Mouse (Mus musculus): ENCODE results near the gene Nmnat2.

The Nmnat2 gene

DNA sequence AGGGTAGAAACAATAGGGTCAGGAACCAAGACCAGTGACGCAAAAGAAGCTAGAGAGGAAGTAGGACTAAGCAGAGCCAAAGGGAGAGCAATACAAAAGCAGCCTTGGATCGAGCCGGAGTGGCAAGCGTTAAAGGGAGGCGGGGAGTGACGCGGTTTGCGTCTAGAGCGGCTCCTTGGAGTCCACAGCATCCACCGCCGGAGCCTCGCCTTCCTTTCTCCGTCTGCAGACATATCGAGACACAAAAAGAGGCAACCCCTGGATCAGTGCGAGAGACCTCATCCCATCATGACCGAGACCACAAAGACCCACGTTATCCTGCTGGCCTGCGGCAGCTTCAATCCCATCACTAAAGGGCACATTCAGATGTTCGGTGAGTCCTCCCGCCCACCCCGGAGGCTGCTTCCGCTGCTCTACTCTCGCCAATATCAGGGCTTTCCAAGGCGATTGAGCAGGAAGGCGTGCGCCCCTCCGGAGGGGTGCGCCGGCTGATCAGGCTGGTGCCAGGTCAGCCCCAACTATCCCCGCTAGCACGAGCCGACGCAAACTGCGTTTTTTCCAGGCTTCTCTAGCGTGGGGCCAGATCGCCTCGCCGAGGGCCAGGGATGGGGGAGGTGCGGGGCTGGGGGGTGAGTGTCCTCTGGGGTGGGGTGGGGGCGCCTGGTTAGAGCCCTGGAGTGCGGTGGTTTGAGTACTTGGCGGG, at the start of gene Nmnat2:
TSS of gene Nmnat2 (plus strand) at position 173 of the 703 bp plus-strand sequence.
- in situ Hi-C loops (cut with MboI; ENCODE audit: low sequenced_read_pairs), result no loop called here

DNA sequence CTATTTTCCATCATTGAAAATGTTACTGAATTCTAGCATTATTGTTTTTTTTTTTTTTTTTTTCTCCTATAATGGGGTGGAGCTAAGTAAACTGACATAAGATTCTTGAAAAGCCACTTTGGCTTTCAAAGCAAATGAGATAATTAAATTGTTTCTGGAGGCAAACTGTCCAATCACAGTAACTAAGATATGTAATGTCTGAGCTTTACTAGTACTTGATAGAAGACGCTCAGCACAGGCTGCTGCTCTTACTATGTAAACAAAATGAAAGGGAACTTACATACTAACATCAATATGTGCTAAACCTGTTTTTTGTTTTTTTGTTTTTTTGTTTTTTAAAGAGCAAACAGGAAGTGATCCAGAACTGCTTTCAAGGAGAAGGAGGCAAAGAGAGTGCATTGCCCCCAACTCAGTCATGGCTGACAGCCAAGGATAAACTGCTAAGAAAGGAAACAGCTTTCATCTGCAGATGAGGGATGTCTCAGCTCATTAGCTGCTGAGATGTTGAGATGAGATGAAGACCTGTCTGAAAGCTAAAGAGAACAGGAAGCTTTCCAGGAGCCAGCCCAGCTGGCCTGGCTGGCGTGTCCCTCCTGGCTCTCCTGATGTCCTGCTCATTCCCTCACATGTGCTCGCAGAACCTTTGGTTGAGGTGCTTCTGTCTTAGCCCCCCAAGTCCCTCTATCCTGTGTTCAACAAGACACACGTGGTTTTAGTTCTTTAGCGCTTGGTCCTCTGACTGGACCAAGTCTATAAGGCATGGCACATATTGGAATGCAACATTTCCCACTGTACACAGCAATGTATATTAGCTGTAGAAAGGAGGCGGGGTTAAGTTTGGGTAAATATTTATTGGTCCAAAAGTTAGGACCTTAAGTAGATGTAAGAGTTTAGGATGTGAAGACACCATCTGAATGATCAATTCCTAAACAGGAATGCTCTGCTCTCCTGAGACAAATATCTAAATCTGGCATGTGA, 41.0 kb upstream of the Nmnat2 start:
- in situ Hi-C loops (cut with MboI; ENCODE audit: low sequenced_read_pairs), result no loop called here

DNA sequence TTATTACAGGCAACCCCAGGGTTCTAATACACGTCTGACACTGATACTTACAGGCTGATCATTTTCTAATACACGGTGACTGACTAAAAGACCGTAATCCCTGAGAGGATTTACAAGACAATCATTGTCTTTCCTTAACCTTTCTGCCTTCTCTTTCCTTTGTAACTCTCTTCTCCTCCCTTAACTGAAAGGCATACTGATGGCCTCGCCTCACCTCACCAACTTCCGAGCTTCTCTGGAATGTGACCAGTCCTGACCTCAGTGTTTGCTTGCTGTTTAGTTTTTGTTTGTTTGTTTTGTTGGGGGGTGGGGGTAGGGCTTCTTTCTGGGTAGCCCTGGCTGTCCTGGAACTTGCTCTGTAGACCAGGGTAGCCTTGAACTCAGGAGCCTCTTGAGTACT, 39.0 kb upstream of the Nmnat2 start:
- in situ Hi-C loops (cut with MboI; ENCODE audit: low sequenced_read_pairs), result no loop called here

DNA sequence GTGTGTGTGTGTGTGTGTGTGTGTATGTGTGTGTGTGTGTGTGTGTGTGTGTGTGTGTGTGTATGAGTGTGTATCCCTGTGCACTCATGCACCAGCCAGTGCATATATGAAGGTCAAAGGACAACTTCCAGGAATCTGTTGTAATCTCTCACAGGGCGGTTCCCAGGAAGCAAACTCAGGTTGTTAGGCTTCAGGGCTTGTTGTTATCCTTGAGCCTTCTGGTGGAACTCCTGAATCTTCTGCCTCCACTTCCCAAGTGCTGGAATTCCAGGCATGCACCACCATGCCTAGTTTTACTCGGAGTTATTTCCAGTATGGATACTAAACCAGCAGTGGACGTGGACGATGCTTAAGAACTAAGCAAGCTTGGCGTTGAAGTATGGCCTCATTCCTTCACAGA, 37.9 kb upstream of the Nmnat2 start:
- in situ Hi-C loops (cut with MboI; ENCODE audit: low sequenced_read_pairs), result no loop called here

DNA sequence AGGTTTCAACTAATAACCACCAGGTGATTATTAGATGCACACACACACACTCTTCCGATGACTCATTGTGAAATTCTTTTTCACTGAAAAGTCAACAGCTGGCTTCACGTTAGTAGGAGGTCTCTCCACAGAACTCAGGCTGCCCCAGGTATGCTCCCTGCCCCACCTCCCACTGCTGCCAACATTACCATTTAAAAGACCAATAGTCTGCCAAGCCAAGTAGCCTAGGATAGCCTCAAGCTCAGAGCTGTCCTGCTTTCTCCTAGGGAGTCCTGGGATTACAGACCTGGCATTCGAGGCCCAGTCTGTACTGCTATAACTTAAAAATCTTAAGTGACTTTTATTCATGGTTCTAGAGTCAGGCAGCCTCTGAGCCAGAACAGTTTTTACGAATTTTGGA, 37.2 kb upstream of the Nmnat2 start:
- in situ Hi-C loops (cut with MboI; ENCODE audit: low sequenced_read_pairs), result no loop called here

DNA sequence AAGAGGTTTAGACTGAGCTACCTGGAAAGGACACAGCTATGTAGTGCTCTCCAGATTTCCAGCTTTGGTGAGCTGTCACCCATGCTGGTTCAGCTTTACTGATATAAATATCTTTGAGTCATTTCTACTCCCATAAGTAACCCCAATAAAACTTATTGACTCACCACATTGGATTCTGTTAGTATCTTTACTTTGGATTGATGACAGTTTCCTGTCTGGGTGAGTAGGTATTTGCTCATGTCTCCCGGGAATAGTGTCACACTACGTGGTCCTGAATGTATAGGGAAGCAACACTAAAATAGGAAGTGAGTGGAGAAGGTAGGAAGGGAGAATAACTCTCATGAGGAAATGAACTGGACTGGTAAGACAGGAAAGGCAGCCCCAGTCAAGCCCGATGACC, 33.0 kb upstream of the Nmnat2 start:
- in situ Hi-C loops (cut with MboI; ENCODE audit: low sequenced_read_pairs), result no loop called here

DNA sequence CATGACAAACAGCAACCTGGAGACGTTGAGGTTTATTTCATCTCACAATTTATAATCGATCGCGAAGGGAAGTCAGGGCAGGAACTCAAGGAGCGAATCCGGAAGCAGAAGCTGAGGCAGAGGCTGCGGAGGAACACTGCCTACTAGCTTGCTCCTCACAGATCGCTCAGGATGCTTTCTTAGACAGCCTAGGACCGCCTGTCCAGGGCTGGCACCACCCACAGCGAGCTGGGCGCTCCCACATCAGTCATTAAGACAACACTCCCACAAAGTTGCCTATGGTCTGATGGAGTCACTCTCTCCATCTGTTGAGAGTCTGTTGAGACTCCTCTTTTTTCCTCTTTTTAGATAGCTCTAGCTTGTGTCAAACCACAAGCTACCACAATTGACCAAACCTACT, 20.8 kb upstream of the Nmnat2 start:
- in situ Hi-C loops (cut with MboI; ENCODE audit: low sequenced_read_pairs), result no loop called here

DNA sequence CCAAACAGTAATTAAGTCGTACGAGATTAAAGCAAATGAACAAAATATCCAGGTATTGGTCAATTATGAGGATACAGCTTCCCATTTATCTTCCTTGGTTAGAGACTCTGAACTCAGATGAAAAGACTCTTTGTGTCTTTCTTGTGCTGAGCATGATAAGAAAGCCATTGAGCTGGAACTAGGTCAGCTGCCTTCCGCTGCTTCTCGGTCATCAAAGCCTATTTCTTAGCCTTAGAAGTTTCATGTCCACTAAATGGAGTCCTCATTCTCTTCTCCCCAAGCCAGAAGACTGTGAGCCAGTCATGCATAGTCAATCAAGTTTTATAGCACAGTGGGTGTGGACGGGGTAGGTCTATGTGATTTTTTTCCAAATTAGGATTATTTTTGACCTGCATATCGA, 19.3 kb upstream of the Nmnat2 start:
- in situ Hi-C loops (cut with MboI; ENCODE audit: low sequenced_read_pairs), result no loop called here

DNA sequence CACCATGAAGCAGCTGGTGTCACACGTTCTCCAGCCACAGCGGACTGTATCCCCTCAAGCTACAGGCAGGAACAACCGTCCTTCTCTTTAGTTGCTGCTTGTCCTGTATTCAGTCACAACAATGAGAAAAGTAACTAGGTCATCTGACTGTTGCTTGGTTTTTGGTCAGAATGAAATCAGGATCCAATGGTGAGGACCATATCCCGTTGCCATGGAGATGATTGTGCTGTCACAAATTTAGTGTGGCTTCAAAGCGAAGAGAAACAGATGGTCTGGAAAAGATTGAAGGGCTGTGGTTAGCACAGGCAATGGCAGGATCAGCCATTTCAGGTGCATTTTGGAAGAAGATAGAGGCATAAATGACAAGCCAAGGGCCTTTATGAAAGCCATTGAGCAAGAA, 18.4 kb upstream of the Nmnat2 start:
- in situ Hi-C loops (cut with MboI; ENCODE audit: low sequenced_read_pairs), result no loop called here

DNA sequence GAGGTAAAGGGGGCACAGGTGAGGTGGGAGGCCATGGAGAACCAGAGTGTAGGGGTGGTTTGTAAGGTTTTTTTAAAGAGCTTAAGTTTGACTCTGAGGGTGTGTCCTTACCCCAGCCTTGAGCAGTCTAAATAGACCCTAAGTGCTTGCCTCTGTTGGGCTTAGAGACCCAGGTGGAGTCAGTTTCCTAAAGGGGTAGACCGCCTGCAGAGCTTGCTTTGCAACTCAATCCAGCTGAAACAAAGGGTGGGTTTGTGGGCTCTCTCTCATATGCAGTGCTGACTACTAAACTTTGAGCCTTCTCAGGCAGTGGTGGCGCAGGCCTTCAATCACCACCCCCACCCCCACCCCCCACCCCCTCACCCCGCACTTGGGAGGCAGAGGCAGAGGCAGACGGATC, 11.8 kb upstream of the Nmnat2 start:
- in situ Hi-C loops (cut with MboI; ENCODE audit: low sequenced_read_pairs), result no loop called here

DNA sequence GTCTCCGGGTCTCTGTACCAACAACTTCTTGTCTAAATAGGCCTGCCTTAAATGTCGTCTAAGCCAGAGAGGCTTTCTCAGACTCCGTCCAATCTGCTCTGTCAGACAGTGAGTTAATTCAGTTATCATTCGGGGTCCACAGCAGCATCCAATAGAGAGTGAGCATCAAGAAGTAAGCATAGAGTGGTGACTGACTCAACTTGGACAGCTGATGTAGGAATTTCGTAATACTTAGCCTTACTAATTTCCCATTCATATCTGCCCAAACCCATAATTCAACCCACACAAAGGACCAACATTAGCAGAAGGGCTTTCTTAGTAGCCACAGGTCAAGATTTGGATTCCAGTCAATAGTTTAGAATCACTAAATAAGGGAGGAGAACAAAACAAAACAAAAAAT, 626 bp upstream of the Nmnat2 start:
- in situ Hi-C loops (cut with MboI; ENCODE audit: low sequenced_read_pairs), result no loop called here

DNA sequence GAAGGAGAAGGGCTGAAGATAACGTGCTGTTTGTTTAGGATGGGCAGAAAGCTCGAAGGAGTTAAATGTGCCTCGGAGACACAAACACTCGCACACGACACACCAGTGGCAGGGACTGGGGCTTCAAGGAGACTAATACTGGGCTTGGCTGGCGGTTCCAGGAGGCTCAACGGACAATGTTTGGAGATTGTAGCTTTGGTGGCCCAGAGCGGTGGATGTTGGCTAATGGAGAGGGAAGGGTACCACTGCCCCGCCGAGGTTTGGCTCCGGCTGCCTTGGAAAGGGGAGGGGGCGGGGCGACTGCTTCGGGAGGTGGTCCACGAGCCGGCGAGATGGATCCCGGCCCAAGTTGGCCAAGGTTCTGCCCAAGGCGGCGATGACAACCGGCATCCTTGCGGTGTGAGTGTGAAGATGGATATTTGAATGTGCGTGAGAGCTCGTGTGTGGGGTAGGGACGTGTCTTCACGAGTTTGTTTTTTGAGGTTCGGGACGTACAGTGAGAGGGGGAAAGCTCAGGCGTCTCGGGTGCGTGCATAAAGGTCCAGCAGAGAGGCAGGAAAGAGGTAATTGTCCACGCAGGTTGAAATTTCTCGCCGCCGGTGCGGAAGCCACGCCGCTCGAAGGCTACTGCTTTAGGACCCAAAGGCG, 895 bp downstream of the Nmnat2 start:
- in situ Hi-C loops (cut with MboI; ENCODE audit: low sequenced_read_pairs), result no loop called here

DNA sequence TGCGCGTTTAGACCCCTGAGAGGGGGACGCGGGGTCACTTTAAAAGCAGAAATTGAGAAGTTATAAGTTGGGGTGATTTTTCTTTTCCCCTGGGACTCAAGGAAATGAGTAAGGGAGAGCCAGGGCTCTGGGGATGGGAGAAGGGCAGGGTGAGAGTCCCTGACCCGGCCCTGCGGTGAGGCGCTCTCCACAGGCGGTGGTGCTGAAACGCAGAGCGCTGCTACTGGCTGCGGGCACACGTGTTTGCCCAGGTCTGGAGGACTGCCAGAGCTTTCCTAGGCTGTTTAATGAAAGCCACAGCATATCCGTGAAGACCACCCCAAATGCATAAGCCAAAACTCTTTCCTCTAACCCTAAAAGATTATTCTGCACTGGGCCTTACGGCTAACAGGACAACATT, 1.4 kb downstream of the Nmnat2 start:
- in situ Hi-C loops (cut with MboI; ENCODE audit: low sequenced_read_pairs), result no loop called here

DNA sequence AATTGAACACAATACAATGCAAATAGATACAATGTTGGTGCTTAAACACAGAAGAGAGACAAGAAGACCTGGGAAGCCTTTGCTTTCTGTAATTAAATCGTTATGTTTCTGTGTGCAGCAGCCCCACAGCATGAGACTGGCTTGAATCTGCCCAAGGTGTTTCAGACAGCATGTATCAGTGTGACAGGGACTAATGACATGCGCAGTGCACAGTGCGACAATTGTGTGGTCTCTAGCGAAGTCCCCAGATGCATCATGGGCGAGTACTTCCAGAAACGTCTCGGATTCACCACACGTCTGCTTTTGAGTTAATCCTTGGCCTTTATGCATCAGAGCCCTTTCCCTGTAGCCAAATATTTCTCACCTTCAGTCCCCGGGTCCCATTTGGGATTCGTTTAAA, 9.6 kb downstream of the Nmnat2 start:
- in situ Hi-C loops (cut with MboI; ENCODE audit: low sequenced_read_pairs), result no loop called here

DNA sequence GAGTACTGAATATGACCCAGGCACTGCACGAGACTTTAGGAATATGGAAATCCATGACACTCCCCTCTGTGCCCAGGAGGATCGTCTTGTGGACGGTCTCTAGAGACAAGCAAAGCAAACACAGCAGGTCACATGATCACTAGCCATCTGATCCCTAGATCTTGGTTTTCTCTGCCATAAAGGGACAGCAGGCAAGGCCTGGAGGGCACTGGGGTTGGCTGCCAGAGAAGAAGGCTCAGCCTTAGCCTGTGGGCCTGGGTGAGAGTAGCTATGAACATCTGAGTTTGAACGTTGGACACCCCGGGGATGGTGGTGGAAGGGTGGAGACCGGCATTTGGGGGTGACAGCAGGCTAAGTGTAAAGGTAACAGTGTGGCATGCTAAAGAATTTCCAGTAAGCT, 11.4 kb downstream of the Nmnat2 start:
- in situ Hi-C loops (cut with MboI; ENCODE audit: low sequenced_read_pairs), result no loop called here

DNA sequence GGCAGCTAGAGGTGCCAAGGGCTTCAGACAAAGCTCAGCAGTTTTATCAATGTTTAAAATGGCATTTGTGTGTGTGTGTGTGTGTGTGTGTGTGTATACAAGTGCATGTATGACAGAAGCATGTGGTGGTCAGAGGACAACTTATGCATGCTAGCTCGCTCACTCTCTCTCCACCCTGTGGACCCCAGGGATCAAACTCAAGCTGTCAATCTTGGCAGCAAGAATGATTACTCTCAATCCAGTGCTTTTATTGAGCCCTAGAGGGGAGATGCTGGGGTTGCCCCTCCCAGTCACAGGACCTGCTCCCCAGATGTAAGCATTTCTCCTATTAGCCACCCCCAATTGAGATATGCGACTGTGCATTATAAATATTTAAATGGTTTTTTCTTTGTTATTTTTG, 11.9 kb downstream of the Nmnat2 start:
- in situ Hi-C loops (cut with MboI; ENCODE audit: low sequenced_read_pairs), result no loop called here

DNA sequence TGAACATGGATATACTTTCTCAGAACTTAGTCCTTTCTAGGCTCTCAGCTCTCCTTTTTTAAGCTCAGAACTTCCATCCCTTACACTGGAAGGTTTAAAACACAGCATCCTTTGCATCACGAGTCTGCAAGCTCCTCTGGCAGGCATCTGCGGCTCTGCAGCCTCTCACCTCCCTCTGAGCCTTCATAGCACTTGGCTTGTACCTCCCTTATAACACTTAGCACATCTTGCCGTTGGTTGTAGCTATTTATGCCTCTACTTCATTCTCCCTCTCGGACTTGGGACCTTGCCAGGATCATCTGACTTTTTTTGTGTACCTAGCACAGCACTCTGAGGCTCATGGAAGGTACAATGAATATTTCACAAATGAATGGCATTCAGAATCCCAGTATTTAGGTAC, 14.3 kb downstream of the Nmnat2 start:
- in situ Hi-C loops (cut with MboI; ENCODE audit: low sequenced_read_pairs), result no loop called here

DNA sequence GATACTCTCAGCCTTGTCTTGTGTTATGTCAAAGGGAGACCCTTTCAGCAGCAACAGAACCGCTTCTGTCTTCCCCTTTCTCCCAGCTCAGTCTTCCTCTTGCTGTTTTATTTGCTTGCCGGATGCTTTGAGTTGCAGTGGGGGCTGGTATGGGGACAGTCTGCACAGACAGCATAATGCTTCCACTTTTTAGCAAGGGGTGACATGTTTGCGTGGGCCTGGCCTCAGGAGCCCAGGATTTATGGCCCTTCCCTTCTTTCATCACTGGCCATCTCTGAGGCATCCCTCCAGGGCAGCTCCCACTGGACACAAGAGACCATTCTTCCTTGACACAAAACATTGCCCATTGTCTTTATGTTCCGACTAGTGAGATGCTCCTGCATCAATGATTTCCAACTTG, 18.2 kb downstream of the Nmnat2 start:
- in situ Hi-C loops (cut with MboI; ENCODE audit: low sequenced_read_pairs), result no loop called here

DNA sequence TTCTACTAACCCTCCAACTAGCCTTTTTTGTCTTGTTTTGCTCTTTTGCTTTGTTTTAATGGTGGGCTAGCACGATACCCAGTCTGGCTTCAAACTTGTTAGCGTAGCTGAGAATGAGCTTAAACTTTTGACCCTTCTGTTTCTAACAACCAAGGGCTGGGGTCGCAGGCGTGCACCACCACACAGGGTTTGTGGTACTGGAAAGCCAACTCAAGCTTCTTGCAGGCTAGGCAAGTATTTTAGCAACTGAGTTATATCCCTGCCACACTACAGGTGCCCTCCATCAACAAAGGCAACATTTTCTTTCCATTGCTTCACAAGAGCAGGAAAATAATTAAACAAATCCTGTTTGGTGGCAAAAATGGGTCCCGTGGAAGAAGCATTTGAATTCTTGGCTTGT, 18.6 kb downstream of the Nmnat2 start:
- in situ Hi-C loops (cut with MboI; ENCODE audit: low sequenced_read_pairs), result no loop called here

DNA sequence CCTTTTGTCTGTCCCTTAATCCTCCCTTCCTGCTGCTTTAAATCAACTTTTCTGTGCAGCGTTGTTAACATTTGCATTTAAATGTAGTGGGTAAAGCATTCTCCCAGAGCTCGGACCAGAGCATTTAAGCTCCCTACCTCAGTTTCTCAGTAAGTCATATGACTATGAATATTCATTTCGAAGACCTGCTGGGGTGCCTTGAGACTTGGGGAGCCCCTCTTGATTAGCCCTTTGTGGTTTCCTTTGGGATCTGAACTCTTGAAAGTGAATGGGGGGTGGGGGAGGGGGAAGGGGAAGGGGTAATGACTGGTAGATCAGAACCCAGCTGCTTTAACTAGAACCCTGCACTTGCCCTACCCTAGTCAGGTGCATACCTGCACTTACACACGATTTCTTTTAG, 19.1 kb downstream of the Nmnat2 start:
- in situ Hi-C loops (cut with MboI; ENCODE audit: low sequenced_read_pairs), result no loop called here

DNA sequence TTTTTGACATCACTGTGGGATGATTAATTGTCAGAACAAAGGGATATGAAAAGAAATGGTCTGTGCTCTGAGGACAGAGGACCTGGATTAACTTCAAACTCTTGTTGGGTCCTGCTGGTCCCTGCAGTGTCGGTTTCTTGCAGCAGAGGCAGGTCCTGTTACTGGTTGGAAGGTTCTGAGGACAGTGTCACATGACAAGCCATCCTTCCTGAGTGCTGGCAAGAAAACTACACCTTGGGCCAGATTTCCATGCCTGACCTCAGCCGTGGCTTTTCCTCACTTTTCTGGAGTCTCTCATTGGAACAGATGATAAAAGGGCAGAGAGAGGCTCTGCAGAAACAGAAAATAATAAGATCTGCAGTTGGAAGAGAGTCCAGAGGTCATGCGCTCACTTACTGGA, 20.4 kb downstream of the Nmnat2 start:
- in situ Hi-C loops (cut with MboI; ENCODE audit: low sequenced_read_pairs), result no loop called here

DNA sequence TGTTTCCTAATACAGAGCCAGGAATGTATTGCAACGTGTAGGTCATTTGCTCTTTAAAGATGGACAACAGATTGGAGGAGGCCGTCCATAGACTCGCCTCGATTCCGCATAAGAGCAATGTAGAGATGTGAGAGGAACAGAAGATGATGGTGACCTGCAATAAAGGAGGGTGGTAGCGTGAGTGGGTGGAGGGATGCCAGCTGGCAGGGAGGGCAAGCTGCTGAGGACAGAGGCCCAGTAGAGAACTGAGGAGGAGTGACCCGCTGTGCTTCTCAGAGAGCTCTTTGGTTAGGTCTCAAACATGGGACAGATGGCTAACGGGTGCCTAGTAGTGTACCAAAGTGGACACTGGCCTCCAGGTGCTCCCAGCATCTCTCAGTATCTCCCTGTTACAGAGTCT, 23.9 kb downstream of the Nmnat2 start:
- in situ Hi-C loops (cut with MboI; ENCODE audit: low sequenced_read_pairs), result no loop called here
